In genomic region chr3:119957529-119957928, GRCm38 (mm10) we compare ENCODE assay signal across 25 mouse cellular contexts.
DNase-seq lines count a peak whose midpoint lies in the region; ATAC-seq and TF ChIP-seq lines count a peak whose summit lies in the region.
"Had no signal": no experiment of that assay in that cellular context is flagged by ENCODE, and none has a peak within 500 bp of the region (broad histone marks: within the 10 kb centered on the region; RNA-seq: fewer than 3 reads in every experiment).

No protein-coding gene starts in this region.

- 56% methylated on average over 8 of the region's 8 CpGs for WGBS in forebrain, embryonic 15.5 days
- WGBS in forebrain, postnatal 0 days: 54% methylated on average over 8 of the region's 8 CpGs

- no peak for TF ChIP-seq CTCF in forebrain, postnatal 0 days (IDR thresholded peaks at IDR 0.05; ENCODE audit: low read depth)
- TF ChIP-seq CTCF in layer of hippocampus, adult 2 months (conservative IDR thresholded peaks at IDR 0.05): no peak

- no peak overlapping the region for H3K4me3 ChIP-seq in forebrain, embryonic 15.5 days
- no peak overlapping the region for H3K4me3 ChIP-seq in forebrain, postnatal 0 days (ENCODE audit: low read depth, low read length)
- no peak overlapping the region for H3K4me3 ChIP-seq in layer of hippocampus, adult 2 months
- H3K4me3 ChIP-seq: erythroblast, embryonic 14.5 days; hindbrain, embryonic 13.5 days; kidney, embryonic 15.5 days; left cerebral cortex, adult 2 months; liver, embryonic 12.5 days had no signal

- DNase-seq in forebrain, postnatal 0 days: no peak
- peak; percentile 34 to 50 for DNase-seq in layer of hippocampus, adult 2 months (ENCODE audit: low spot score in 2 of 2)
- no peak for DNase-seq in layer of hippocampus, adult 9-10 months (ENCODE audit: low spot score)
- peak; percentile 65 for DNase-seq in layer of hippocampus, adult 9-11 months
- no peak for DNase-seq in gastrocnemius, postnatal 10 days
- DNase-seq: adrenal gland, adult 2 months; B cell, adult 2 months; cerebellum, adult 8-10 months; gastrocnemius, postnatal 25 days; heart, adult 11 months; heart, postnatal 36 days; kidney, adult 18-20 months; kidney, postnatal 25 days; liver, postnatal 0 days; lung, postnatal 36 days had no signal

- H3K36me3 ChIP-seq in forebrain, embryonic 15.5 days: no peaks in the 10 kb centered on the region
- H3K36me3 ChIP-seq in forebrain, postnatal 0 days (ENCODE audit: insufficient read depth): no peaks in the 10 kb centered on the region
- H3K36me3 ChIP-seq: hindbrain, embryonic 13.5 days; kidney, embryonic 15.5 days; liver, embryonic 12.5 days had no signal

- no peak overlapping the region for H3K4me2 ChIP-seq in forebrain, embryonic 15.5 days (replicated peaks)
- H3K4me2 ChIP-seq in forebrain, postnatal 0 days (ENCODE audit: low read depth): no peak overlapping the region
- H3K4me2 ChIP-seq: heart, embryonic 11.5 days; hindbrain, embryonic 13.5 days; kidney, embryonic 15.5 days; liver, embryonic 12.5 days; midbrain, embryonic 11.5 days had no signal

- H3K9me3 ChIP-seq in forebrain, embryonic 15.5 days: no peaks in the 10 kb centered on the region
- H3K9me3 ChIP-seq in forebrain, postnatal 0 days (ENCODE audit: low read length): no peaks in the 10 kb centered on the region
- H3K9me3 ChIP-seq: hindbrain, embryonic 13.5 days; kidney, embryonic 15.5 days; liver, embryonic 12.5 days had no signal

- H3K27ac ChIP-seq in forebrain, embryonic 15.5 days (replicated peaks): no peak overlapping the region
- H3K27ac ChIP-seq in forebrain, postnatal 0 days (ENCODE audit: low read depth, low read length): no peak overlapping the region
- H3K27ac ChIP-seq in layer of hippocampus, adult 2 months: no peak overlapping the region
- H3K27ac ChIP-seq: hindbrain, embryonic 13.5 days; kidney, embryonic 15.5 days; left cerebral cortex, adult 2 months; liver, embryonic 12.5 days had no signal

- ATAC-seq in forebrain, embryonic 15.5 days (replicated peaks): 0 out of 2 replicates have a peak, but pooled peaks have one; percentile 39
- no peak for ATAC-seq in forebrain, postnatal 0 days
- ATAC-seq: activated CD4-positive, CD25-positive, alpha-beta regulatory T cell, adult 4 months; liver, embryonic 12.5 days; liver, postnatal 0 days had no signal

- no peaks in the 10 kb centered on the region for H3K27me3 ChIP-seq in forebrain, embryonic 15.5 days
- H3K27me3 ChIP-seq in forebrain, postnatal 0 days (ENCODE audit: insufficient read depth, low read length): no peaks in the 10 kb centered on the region
- H3K27me3 ChIP-seq: CH12.LX; kidney, embryonic 15.5 days; liver, embryonic 12.5 days had no signal

- no peak overlapping the region for H3K9ac ChIP-seq in forebrain, embryonic 15.5 days (replicated peaks)
- no peak overlapping the region for H3K9ac ChIP-seq in forebrain, postnatal 0 days
- H3K9ac ChIP-seq: hindbrain, embryonic 13.5 days; kidney, embryonic 15.5 days; liver, embryonic 12.5 days; liver, postnatal 0 days had no signal

- H3K4me1 ChIP-seq in forebrain, embryonic 15.5 days: peaks cover 37% of the 10 kb centered on the region
- 0 out of 2 replicates have a peak, but pooled peaks cover 4% of the 10 kb centered on the region for H3K4me1 ChIP-seq in forebrain, postnatal 0 days (ENCODE audit: insufficient read depth)
- H3K4me1 ChIP-seq: kidney, embryonic 15.5 days; liver, embryonic 12.5 days had no signal

Comparison
In these comparisons a context has a peak if more than half of its experiments do, and no peak if none do; other contexts are left out.
1. DNase-seq: peak in layer of hippocampus, adult 2 months (2 of 2) and layer of hippocampus, adult 9-11 months (single experiment); none in forebrain, postnatal 0 days (single experiment), layer of hippocampus, adult 9-10 months (single experiment) and gastrocnemius, postnatal 10 days (single experiment).